Mouse (Mus musculus) neural tube, embryonic 13.5 days (tissue): ENCODE measurements around the gene Olfr959. TPM values are rescaled to one million over a fixed set of nuclear protein-coding genes. Genes with fewer than 3 reads are reported as not detected.

Experiments
- ATAC-seq: fragments of 200-750 bp; cut with Nextera tagmentation; 2 replicates; pipeline ENCODE4 v1.8.0; 2017; ENCODE audit warnings: low read depth, mild to moderate bottlenecking, moderate TSS enrichment, moderate library complexity
- H3K27ac ChIP-seq: fragments of 300-500 bp; sonication (generic); replicated peaks from 2 replicates; pipeline ENCODE4 v1.5.1; 2015; ENCODE audit warnings: moderate library complexity, mild to moderate bottlenecking, inconsistent platforms
- H3K27me3 ChIP-seq: fragments of 300-500 bp; sonication (generic); 2 replicates; pipeline ENCODE4 v1.6.1; 2015; ENCODE audit warnings: mild to moderate bottlenecking, inconsistent platforms
- H3K36me3 ChIP-seq: fragments of 300-500 bp; sonication (generic); 2 replicates; pipeline ENCODE4 v1.6.1; 2015; ENCODE audit warnings: mild to moderate bottlenecking, inconsistent platforms
- H3K4me1 ChIP-seq: fragments of 300-500 bp; sonication (generic); replicated peaks from 2 replicates; pipeline ENCODE4 v1.6.1; 2015; ENCODE audit warnings: inconsistent platforms
- H3K4me2 ChIP-seq: fragments of 300-500 bp; sonication (generic); 2 replicates; pipeline ENCODE4 v1.6.1; 2015; ENCODE audit warnings: inconsistent platforms, mild to moderate bottlenecking, moderate library complexity
- H3K4me3 ChIP-seq: fragments of 300-500 bp; sonication (generic); 2 replicates; pipeline ENCODE4 v1.5.1; 2015; ENCODE audit warnings: mild to moderate bottlenecking, inconsistent platforms
- H3K9ac ChIP-seq: fragments of 300-500 bp; sonication (generic); 2 replicates; pipeline ENCODE4 v1.6.1; 2015; ENCODE audit warnings: moderate library complexity, mild to moderate bottlenecking, inconsistent platforms
- H3K9me3 ChIP-seq: fragments of 300-500 bp; sonication (generic); 2 replicates; pipeline ENCODE4 v1.6.1; 2016; ENCODE audit warnings: inconsistent platforms
- WGBS: fragments of 180-500 bp; shearing (Covaris S2); methylation state at CpG from one replicate; pipeline ENCODE4 v1.1.7; 2015; 5-methylcytosine and 5-hydroxymethylcytosine counted together
- polyA plus RNA-seq: library from polyadenylated mRNA; unstranded; fragments of >200 nt; fragmentation: Nextera tagmentation; extraction: Ambion mirVana; gene quantifications from 2 replicates; pipeline ENCODE4 v1.2.1, GENCODE M21; 2015

The Olfr959 gene
- polyA plus RNA-seq, 1 experiment from 2014 or later = not detected

- WGBS = 30% methylated on average over 3 of the region's 3 CpGs
- peaks cover 15% of the 10 kb centered on the region for H3K4me1 ChIP-seq
- no peak overlapping the region for H3K4me3 ChIP-seq
- H3K27me3 ChIP-seq = no peaks in the 10 kb centered on the region
- H3K27ac ChIP-seq = peak overlapping the region; percentile 87
- no peaks in the 10 kb centered on the region for H3K36me3 ChIP-seq
- ATAC-seq = peak; percentile 93
- H3K4me2 ChIP-seq = 0 out of 2 replicates have a peak overlapping the region, but pooled peaks have one; percentile 15
- H3K9ac ChIP-seq = peak overlapping the region; percentile 22
- H3K9me3 ChIP-seq = no peaks in the 10 kb centered on the region
Observed at GRCm38 (mm10) chr9:39557529-39558348, 17.6 kb downstream of the Olfr959 start.

- WGBS = 42% methylated on average over 2 of the region's 2 CpGs
- no peak within 1 kb of the TSS for H3K4me3 ChIP-seq
- no peaks in the 10 kb centered on the region for H3K27me3 ChIP-seq
- no peaks in the 10 kb centered on the region for H3K9me3 ChIP-seq
- H3K36me3 ChIP-seq = no peaks in the 10 kb centered on the region
- ATAC-seq = peak; percentile 79
- H3K27ac ChIP-seq = no peak within 1 kb of the TSS
- no peak within 1 kb of the TSS for H3K9ac ChIP-seq
- H3K4me1 ChIP-seq = peaks cover 15% of the 10 kb centered on the region
- no peak within 1 kb of the TSS for H3K4me2 ChIP-seq
Observed at GRCm38 (mm10) chr9:39553946-39554345, 21.4 kb downstream of the Olfr959 start, which contains the start of gene Olfr958. TSS of gene Olfr958 (minus strand) at chr9:39554054.

GRCm38 (mm10) chr9:39550806-39551205 lies 24.6 kb downstream of the Olfr959 start:
- H3K9me3 ChIP-seq = no peaks in the 10 kb centered on the region
- H3K36me3 ChIP-seq = no peaks in the 10 kb centered on the region
- H3K27me3 ChIP-seq = no peaks in the 10 kb centered on the region
- no peak for ATAC-seq
- no peak overlapping the region for H3K9ac ChIP-seq
- 84% methylated on average over 5 of the region's 5 CpGs for WGBS
- H3K27ac ChIP-seq = no peak overlapping the region
- no peak overlapping the region for H3K4me2 ChIP-seq
- H3K4me3 ChIP-seq = no peak overlapping the region
- H3K4me1 ChIP-seq = no peaks in the 10 kb centered on the region

- ATAC-seq = no peak
- Histone ChIP-seq H3K27me3 (no peaks in the 10 kb centered on the region), H3K4me2 (no peak overlapping the region), H3K4me3 (no peak overlapping the region), H3K27ac (no peak overlapping the region), H3K4me1 (no peaks in the 10 kb centered on the region), H3K9ac (no peak overlapping the region), H3K9me3 (no peaks in the 10 kb centered on the region), H3K36me3 (no peaks in the 10 kb centered on the region)
- WGBS = 51% methylated on average over 1 of the region's 1 CpGs
Observed at GRCm38 (mm10) chr9:39523616-39524285, 51.6 kb downstream of the Olfr959 start.

Other genes with a start within 250 kb of the Olfr959 start
- not detected in 2 replicates for gene Olfr948, start 249.5 kb downstream of the Olfr959 start, polyA plus RNA-seq
- not detected in 2 replicates for gene Olfr951, start 188.2 kb downstream of the Olfr959 start, polyA plus RNA-seq
- gene Olfr952, start 148.4 kb downstream of the Olfr959 start, polyA plus RNA-seq = not detected in 2 replicates
- gene Olfr954, start 118.9 kb downstream of the Olfr959 start, polyA plus RNA-seq = not detected in 2 replicates
- not detected in 2 replicates for gene Olfr955, start 103.6 kb downstream of the Olfr959 start, polyA plus RNA-seq
- not detected in 2 replicates for gene Olfr44, start 81.6 kb downstream of the Olfr959 start, polyA plus RNA-seq
- gene Olfr957, start 59.8 kb downstream of the Olfr959 start, polyA plus RNA-seq = not detected in 2 replicates
- not detected in 2 replicates for gene Olfr958, start 21.5 kb downstream of the Olfr959 start, polyA plus RNA-seq
- 60.0 and 67.7 TPM in 2 replicates for gene AW551984, start 28.8 kb upstream of the Olfr959 start, polyA plus RNA-seq
- not detected in 2 replicates for gene Olfr148, start 35.1 kb upstream of the Olfr959 start, polyA plus RNA-seq
- not detected in 2 replicates for gene Olfr960, start 45.8 kb upstream of the Olfr959 start, polyA plus RNA-seq
- not detected in 2 replicates for gene Olfr961, start 69.5 kb upstream of the Olfr959 start, polyA plus RNA-seq
- not detected in 2 replicates for gene Olfr963, start 91.6 kb upstream of the Olfr959 start, polyA plus RNA-seq
- gene Olfr149, start 131.5 kb upstream of the Olfr959 start, polyA plus RNA-seq = not detected in 2 replicates
- not detected in 2 replicates for gene Olfr965, start 135.8 kb upstream of the Olfr959 start, polyA plus RNA-seq
- not detected in 2 replicates for gene Olfr150, start 155.4 kb upstream of the Olfr959 start, polyA plus RNA-seq
- gene Olfr967, start 170.7 kb upstream of the Olfr959 start, polyA plus RNA-seq = not detected in 2 replicates
- not detected in 2 replicates for gene Olfr968, start 207.7 kb upstream of the Olfr959 start, polyA plus RNA-seq
- gene Olfr969, start 215.4 kb upstream of the Olfr959 start, polyA plus RNA-seq = not detected in 2 replicates
- not detected in 2 replicates for gene Olfr970, start 233.3 kb upstream of the Olfr959 start, polyA plus RNA-seq